Mouse (Mus musculus) heart, embryonic 13.5 days (tissue): Measurements from ENCODE around the gene Tshz2. TPM values are rescaled to one million over a fixed set of nuclear protein-coding genes. Genes with fewer than 3 reads are reported as not detected.

Experiments
- ATAC-seq: fragments of 200-750 bp; cut with Nextera tagmentation; 2 replicates; pipeline ENCODE4 v1.8.0; 2017; ENCODE audit warnings: moderate TSS enrichment; ENCODE audit not compliant: insufficient number of reproducible peaks, low FRiP score, low TSS enrichment; ENCODE audit errors: extremely low read depth
- H3K27ac ChIP-seq: fragments of 300-500 bp; sonication (generic); replicated peaks from 2 replicates; pipeline ENCODE4 v1.5.1; 2015; ENCODE audit warnings: moderate library complexity, mild to moderate bottlenecking, inconsistent platforms
- H3K27me3 ChIP-seq: fragments of 300-500 bp; sonication (generic); replicated peaks from 2 replicates; pipeline ENCODE4 v1.6.1; 2015; ENCODE audit warnings: mild to moderate bottlenecking, inconsistent platforms
- H3K36me3 ChIP-seq: fragments of 300-500 bp; sonication (generic); 2 replicates; pipeline ENCODE4 v1.6.1; 2015; ENCODE audit warnings: mild to moderate bottlenecking, inconsistent platforms
- H3K4me1 ChIP-seq: fragments of 300-500 bp; sonication (generic); 2 replicates; pipeline ENCODE4 v1.6.1; 2015; ENCODE audit warnings: inconsistent platforms
- H3K4me2 ChIP-seq: fragments of 300-500 bp; sonication (generic); 2 replicates; pipeline ENCODE4 v1.6.1; 2015; ENCODE audit warnings: inconsistent platforms, mild to moderate bottlenecking, moderate library complexity
- H3K4me3 ChIP-seq: fragments of 300-500 bp; sonication (generic); 2 replicates; pipeline ENCODE4 v1.5.1; 2015; ENCODE audit warnings: moderate library complexity, mild to moderate bottlenecking, inconsistent platforms
- H3K9ac ChIP-seq: fragments of 300-500 bp; sonication (generic); 2 replicates; pipeline ENCODE4 v1.6.1; 2015; ENCODE audit warnings: inconsistent platforms, mild to moderate bottlenecking, moderate library complexity
- H3K9me3 ChIP-seq: fragments of 300-500 bp; sonication (generic); 2 replicates; pipeline ENCODE4 v1.6.1; 2016; ENCODE audit warnings: inconsistent platforms
- WGBS: fragments of 180-500 bp; shearing (Covaris S2); methylation state at CpG from one replicate; pipeline ENCODE4 v1.1.7; 2015; ENCODE audit warnings: mixed read lengths; 5-methylcytosine and 5-hydroxymethylcytosine counted together
- polyA plus RNA-seq: library from polyadenylated mRNA; unstranded; fragments of >200 nt; fragmentation: Nextera tagmentation; extraction: Ambion mirVana; gene quantifications from 2 replicates; pipeline ENCODE4 v1.2.1, GENCODE M21; 2015

Gene Tshz2
- polyA plus RNA-seq, 1 experiment from 2014 or later: 4.1 TPM

DNA sequence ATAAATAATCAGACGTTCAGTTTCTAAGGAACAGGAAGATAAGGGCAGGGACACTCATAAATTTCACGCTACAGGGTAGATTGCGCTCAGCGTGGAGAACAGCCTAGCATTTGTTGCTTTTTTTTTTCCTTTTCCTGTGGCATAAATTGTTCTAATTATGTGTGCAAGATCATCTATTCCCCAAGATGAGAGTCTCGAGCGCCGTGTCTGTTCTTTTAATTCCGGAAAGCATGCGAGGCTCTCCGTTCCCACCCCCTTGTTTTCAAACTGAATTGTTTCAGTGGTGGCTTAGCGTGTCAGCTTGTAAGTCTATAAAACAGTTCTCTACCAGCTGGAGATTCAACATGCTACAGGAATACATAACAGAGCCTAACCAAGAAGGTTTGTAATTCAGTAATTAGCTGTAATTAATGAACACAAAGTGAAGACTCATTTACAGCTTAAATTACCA, 404.0 kb downstream of the Tshz2 start:
- 68% methylated on average over 11 of the region's 11 CpGs for WGBS
- no peaks in the 10 kb centered on the region for H3K4me1 ChIP-seq
- no peak overlapping the region for H3K27ac ChIP-seq
- no peak overlapping the region for H3K9ac ChIP-seq
- no peaks in the 10 kb centered on the region for H3K36me3 ChIP-seq
- 0 out of 2 replicates have a peak, but pooled peaks cover 1% of the 10 kb centered on the region for H3K27me3 ChIP-seq
- no peak overlapping the region for H3K4me3 ChIP-seq
- H3K4me2 ChIP-seq: no peak overlapping the region
- ATAC-seq: no peak
- H3K9me3 ChIP-seq: no peaks in the 10 kb centered on the region

DNA sequence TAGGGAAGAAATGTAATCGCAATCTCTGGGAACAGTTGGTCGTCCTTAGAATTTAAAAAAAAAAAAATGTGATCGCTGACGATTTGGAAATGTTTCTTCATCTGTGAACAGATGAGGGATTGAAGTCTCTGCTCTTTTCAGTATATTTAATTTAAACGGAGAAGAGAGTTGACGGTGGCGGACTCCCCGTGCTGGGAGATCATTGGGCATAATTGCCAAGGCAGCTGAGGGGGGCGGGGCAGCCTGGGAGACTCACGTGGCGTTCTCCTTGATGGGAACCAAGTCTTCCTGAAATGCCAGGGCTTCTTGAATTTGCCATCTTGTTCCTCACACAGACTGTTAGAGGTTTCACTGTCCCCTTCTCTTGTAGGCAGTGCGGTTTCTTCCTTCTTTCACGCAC, 404.5 kb downstream of the Tshz2 start:
- WGBS: 72% methylated on average over 13 of the region's 13 CpGs
- no peaks in the 10 kb centered on the region for H3K4me1 ChIP-seq
- no peak overlapping the region for H3K4me3 ChIP-seq
- H3K9ac ChIP-seq: no peak overlapping the region
- H3K4me2 ChIP-seq: no peak overlapping the region
- H3K9me3 ChIP-seq: no peaks in the 10 kb centered on the region
- no peak for ATAC-seq
- no peak overlapping the region for H3K27ac ChIP-seq
- H3K36me3 ChIP-seq: no peaks in the 10 kb centered on the region
- H3K27me3 ChIP-seq: 0 out of 2 replicates have a peak, but pooled peaks cover 2% of the 10 kb centered on the region

- H3K4me3 ChIP-seq: no peak overlapping the region
- H3K9me3 ChIP-seq: no peaks in the 10 kb centered on the region
- no peak overlapping the region for H3K27ac ChIP-seq
- 0 out of 2 replicates have a peak, but pooled peaks cover 2% of the 10 kb centered on the region for H3K27me3 ChIP-seq
- no peak for ATAC-seq
- no peaks in the 10 kb centered on the region for H3K36me3 ChIP-seq
- no peak overlapping the region for H3K4me2 ChIP-seq
- no peaks in the 10 kb centered on the region for H3K4me1 ChIP-seq
- whole genome bisulfite sequencing: 74% methylated on average over 14 of the region's 14 CpGs
- H3K9ac ChIP-seq: no peak overlapping the region
Measured at GRCm38 (mm10) chr2:170039772-170040171, 407.0 kb downstream of the Tshz2 start.

- Histone ChIP-seq H3K4me1 (no peaks in the 10 kb centered on the region), H3K36me3 (no peaks in the 10 kb centered on the region), H3K4me3 (no peak overlapping the region), H3K9ac (no peak overlapping the region), H3K9me3 (peaks cover 4% of the 10 kb centered on the region; the same call in 1 of the 2 replicates), H3K27me3 (0 out of 2 replicates have a peak, but pooled peaks cover 2% of the 10 kb centered on the region), H3K4me2 (no peak overlapping the region), H3K27ac (no peak overlapping the region)
- ATAC-seq: no peak
- 61% methylated on average over 9 of the region's 9 CpGs for WGBS
Measured at GRCm38 (mm10) chr2:170041101-170041500, 408.3 kb downstream of the Tshz2 start.

- Histone ChIP-seq H3K4me1 (no peaks in the 10 kb centered on the region), H3K27me3 (0 out of 2 replicates have a peak, but pooled peaks cover 2% of the 10 kb centered on the region), H3K9ac (no peak overlapping the region), H3K4me2 (no peak overlapping the region), H3K36me3 (no peaks in the 10 kb centered on the region), H3K9me3 (peaks cover 5% of the 10 kb centered on the region; the same call in 1 of the 2 replicates), H3K4me3 (no peak overlapping the region), H3K27ac (no peak overlapping the region)
- ATAC-seq: no peak
- WGBS: 74% methylated on average over 12 of the region's 12 CpGs
Measured at GRCm38 (mm10) chr2:170042471-170043213, 409.8 kb downstream of the Tshz2 start.

DNA sequence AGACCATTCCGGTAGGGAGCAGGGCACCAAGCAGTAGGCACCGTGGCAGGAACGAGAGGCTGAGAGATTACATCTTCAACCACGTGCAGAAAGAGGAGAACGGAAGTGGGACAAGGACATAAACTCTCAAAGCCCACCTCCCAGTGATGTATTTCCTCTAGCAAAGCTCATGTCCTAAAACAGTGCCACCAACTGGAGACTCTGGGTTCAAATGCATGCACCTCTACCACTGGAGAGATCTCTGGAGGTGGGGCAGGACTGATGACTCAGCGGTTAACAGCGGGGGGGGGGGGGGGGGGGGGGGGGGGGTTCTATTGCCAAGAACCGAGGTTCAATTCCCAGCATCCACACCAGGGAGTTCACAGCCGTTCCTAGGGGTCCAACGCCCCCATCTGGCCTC, 410.5 kb downstream of the Tshz2 start:
- WGBS: 76% methylated on average over 8 of the region's 10 CpGs
- Histone ChIP-seq H3K9me3 (peaks cover 5% of the 10 kb centered on the region; the same call in 1 of the 2 replicates), H3K4me2 (no peak overlapping the region), H3K27ac (no peak overlapping the region), H3K36me3 (no peaks in the 10 kb centered on the region), H3K9ac (no peak overlapping the region), H3K4me1 (no peaks in the 10 kb centered on the region), H3K27me3 (0 out of 2 replicates have a peak, but pooled peaks cover 2% of the 10 kb centered on the region), H3K4me3 (no peak overlapping the region)
- ATAC-seq: no peak

DNA sequence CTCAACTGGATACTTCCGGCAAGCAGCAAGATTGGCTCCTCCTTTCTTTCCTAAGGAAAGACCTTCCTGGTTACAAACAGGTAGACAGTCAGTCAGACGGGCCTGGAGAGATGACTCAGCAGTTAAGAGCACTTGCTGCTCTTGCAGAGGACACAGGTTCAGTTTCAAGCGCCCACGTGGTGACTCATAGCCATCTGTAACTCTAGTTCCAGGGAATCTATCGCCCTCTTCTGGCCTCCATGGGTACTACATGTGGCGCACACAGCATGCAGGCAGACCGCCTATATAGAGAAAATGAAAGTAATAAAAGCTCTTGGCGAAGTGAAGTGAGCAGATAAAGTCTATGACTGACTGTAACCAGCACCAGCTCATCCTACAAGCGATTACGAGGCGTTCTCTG, 413.1 kb downstream of the Tshz2 start:
- H3K27me3 ChIP-seq: 0 out of 2 replicates have a peak, but pooled peaks cover 2% of the 10 kb centered on the region
- peaks cover 5% of the 10 kb centered on the region; the same call in 1 of the 2 replicates for H3K9me3 ChIP-seq
- no peak for ATAC-seq
- no peak overlapping the region for H3K27ac ChIP-seq
- WGBS: 78% methylated on average over 11 of the region's 11 CpGs
- H3K36me3 ChIP-seq: no peaks in the 10 kb centered on the region
- H3K4me3 ChIP-seq: no peak overlapping the region
- H3K4me2 ChIP-seq: no peak overlapping the region
- no peak overlapping the region for H3K9ac ChIP-seq
- no peaks in the 10 kb centered on the region for H3K4me1 ChIP-seq

DNA sequence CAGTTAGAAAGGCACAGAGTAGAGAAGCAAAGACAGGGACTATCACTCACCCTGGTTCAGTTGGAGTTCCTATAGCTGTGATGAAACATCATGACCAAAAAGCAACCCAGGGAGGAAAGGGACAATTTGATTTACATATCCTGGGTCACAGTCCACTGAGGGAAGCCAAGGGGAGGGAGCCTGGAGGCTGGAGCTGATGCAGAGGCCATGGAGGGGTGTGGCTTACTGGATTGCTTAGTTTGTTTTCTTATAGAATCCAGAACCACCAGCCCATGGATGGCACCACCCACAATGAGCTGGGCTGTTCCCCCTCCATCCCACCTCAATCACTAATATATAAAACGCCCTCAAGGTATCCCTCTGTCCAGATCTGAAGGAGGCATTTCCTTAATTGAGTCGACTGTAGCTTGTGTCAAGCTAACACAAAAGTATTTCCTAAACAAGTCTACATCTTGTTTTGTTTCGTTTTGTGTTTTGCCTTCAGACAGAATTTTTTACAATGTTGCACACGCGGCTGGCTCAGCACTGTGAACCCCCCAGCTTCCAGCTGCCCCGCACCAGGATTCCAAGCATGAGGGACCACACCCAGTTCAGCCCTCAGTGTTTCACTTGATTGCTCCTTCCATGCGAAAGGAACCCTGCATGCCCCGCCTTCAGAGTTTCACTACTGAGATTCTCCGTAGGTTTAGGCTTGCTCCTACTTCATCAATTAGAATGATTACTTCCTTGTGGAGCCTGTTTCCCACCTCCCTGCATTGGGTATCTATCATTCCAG, 413.7 kb downstream of the Tshz2 start:
- WGBS: 79% methylated on average over 9 of the region's 9 CpGs
- no peak overlapping the region for H3K4me3 ChIP-seq

DNA sequence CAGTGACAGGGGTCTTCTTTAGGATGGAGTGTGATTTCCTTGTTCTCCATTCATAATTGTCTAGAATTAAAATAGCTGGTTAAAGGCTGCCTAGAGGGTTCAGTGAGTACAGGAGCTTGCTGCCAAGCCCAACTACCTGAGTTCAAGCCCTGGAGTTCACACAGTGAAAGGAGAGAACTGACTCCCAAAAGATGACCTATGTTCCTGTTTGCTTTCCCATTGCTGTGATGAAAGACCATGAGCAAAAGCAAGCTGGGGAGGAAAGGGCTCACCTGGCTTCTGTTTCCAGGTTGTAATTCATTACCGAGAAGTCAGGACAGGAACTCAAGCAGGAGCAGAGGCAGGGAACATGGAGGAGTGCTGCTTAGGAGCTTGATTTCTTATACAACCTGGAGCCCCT, 416.0 kb downstream of the Tshz2 start:
- Histone ChIP-seq H3K27ac (no peak overlapping the region), H3K4me3 (no peak overlapping the region), H3K4me2 (no peak overlapping the region), H3K4me1 (no peaks in the 10 kb centered on the region), H3K36me3 (no peaks in the 10 kb centered on the region), H3K27me3 (no peaks in the 10 kb centered on the region), H3K9me3 (peaks cover 5% of the 10 kb centered on the region; the same call in 1 of the 2 replicates), H3K9ac (no peak overlapping the region)
- 84% methylated on average over 1 of the region's 1 CpGs for WGBS
- ATAC-seq: no peak

More for the DNA sequence above, 413.7 kb downstream of the Tshz2 start:
- H3K9me3 ChIP-seq: peaks cover 5% of the 10 kb centered on the region; the same call in 1 of the 2 replicates
- ATAC-seq: no peak
- H3K4me2 ChIP-seq: no peak overlapping the region
- no peaks in the 10 kb centered on the region for H3K36me3 ChIP-seq
- H3K27ac ChIP-seq: no peak overlapping the region
- H3K27me3 ChIP-seq: 0 out of 2 replicates have a peak, but pooled peaks cover 2% of the 10 kb centered on the region
- H3K9ac ChIP-seq: no peak overlapping the region
- no peaks in the 10 kb centered on the region for H3K4me1 ChIP-seq

GRCm38 (mm10) chr2:170050651-170051050, 417.8 kb downstream of the Tshz2 start:
- no peaks in the 10 kb centered on the region for H3K36me3 ChIP-seq
- peaks cover 5% of the 10 kb centered on the region; the same call in 1 of the 2 replicates for H3K9me3 ChIP-seq
- no peak overlapping the region for H3K9ac ChIP-seq
- no peaks in the 10 kb centered on the region for H3K4me1 ChIP-seq
- WGBS: 41% methylated on average over 5 of the region's 5 CpGs
- no peak overlapping the region for H3K27ac ChIP-seq
- no peaks in the 10 kb centered on the region for H3K27me3 ChIP-seq
- no peak overlapping the region for H3K4me3 ChIP-seq
- no peak overlapping the region for H3K4me2 ChIP-seq
- no peak for ATAC-seq

DNA sequence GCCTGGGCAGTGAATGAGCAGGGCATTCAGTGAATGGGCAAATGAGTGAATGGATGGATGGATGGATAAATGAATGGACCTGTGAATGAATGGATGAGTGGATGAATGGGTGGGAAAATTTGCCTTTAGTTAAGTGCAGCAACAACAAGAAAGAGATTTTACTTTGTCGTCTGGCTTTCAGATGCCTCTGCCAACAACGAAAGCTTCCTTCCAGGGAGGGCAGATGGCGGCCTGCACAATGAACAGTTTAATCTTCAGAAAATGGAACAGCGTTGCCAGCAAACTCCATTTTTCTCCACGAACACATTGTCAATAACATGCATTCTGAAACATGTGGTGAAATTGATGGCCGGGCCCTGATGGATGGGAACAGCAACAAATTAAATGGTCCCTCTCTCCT, 418.6 kb downstream of the Tshz2 start:
- no peak overlapping the region for H3K9ac ChIP-seq
- WGBS: 88% methylated on average over 6 of the region's 6 CpGs
- H3K4me3 ChIP-seq: no peak overlapping the region
- no peaks in the 10 kb centered on the region for H3K36me3 ChIP-seq
- H3K27ac ChIP-seq: no peak overlapping the region
- H3K4me2 ChIP-seq: no peak overlapping the region
- ATAC-seq: no peak
- H3K9me3 ChIP-seq: no peaks in the 10 kb centered on the region
- H3K4me1 ChIP-seq: no peaks in the 10 kb centered on the region
- no peaks in the 10 kb centered on the region for H3K27me3 ChIP-seq
